Mouse (Mus musculus) myocyte (in vitro differentiated cells): ENCODE results near the gene Vcp. TPM values are rescaled to one million over a fixed set of nuclear protein-coding genes. Genes with fewer than 3 reads are reported as not detected.

Experiments used
- H3K27me3 ChIP-seq: one replicate; pipeline ENCODE4 v1.6.1; 2011; ENCODE audit not compliant: control insufficient read depth, insufficient read depth, insufficient read length
- H3K36me3 ChIP-seq: one replicate; pipeline ENCODE4 v1.6.1; 2011; ENCODE audit not compliant: control insufficient read depth, insufficient read depth
- H3K4me2 ChIP-seq: one replicate; pipeline ENCODE4 v1.6.1; 2011; ENCODE audit warnings: low read depth, control low read depth
- H3K4me3 ChIP-seq: one replicate; pipeline ENCODE4 v1.5.1; 2011; ENCODE audit warnings: mild to moderate bottlenecking, control low read depth, moderate library complexity
- H3K79me2 ChIP-seq: one replicate; pipeline ENCODE4 v1.6.1; 2011; ENCODE audit not compliant: control insufficient read depth, insufficient read depth
- H3ac ChIP-seq: one replicate; pipeline ENCODE4 v1.6.1; 2011; ENCODE audit not compliant: control insufficient read depth, insufficient read length
- CEBPB ChIP-seq: IDR thresholded peaks from 2 replicates; pipeline ENCODE4 v1.6.1; 2011; ENCODE audit warnings: mild to moderate bottlenecking, moderate library complexity; ENCODE audit not compliant: poor library complexity, insufficient read depth, severe bottlenecking
- E2F4 ChIP-seq: IDR thresholded peaks from one replicate; pipeline ENCODE4 v1.6.1; 2011; ENCODE audit warnings: mild to moderate bottlenecking, control low read depth, moderate library complexity; ENCODE audit not compliant: insufficient read depth
- MAX ChIP-seq: IDR thresholded peaks from one replicate; pipeline ENCODE4 v1.6.1; 2011; ENCODE audit warnings: low read depth, mild to moderate bottlenecking, control low read depth
- MYOD1 ChIP-seq, 3 experiments: IDR thresholded peaks; one replicate each; pipeline ENCODE4 v1.6.1; 2011; ENCODE audit warnings: control low read depth in 2 of 3, low read depth in 2 of 3, mild to moderate bottlenecking in 2 of 3, moderate library complexity in 1 of 3; ENCODE audit not compliant: insufficient read length in 2 of 3, control insufficient read depth in 1 of 3
- MYOG ChIP-seq, 3 experiments: IDR thresholded peaks; one replicate each; pipeline ENCODE4 v1.6.1; 2011; ENCODE audit warnings: control low read depth in 2 of 3, low read depth in 2 of 3, mild to moderate bottlenecking in 2 of 3; ENCODE audit not compliant: insufficient read length in 2 of 3, control insufficient read depth in 1 of 3, insufficient read depth in 1 of 3
- POLR2A ChIP-seq: IDR thresholded peaks from one replicate; pipeline ENCODE4 v1.6.1; 2011; ENCODE audit warnings: low read depth, mild to moderate bottlenecking, control low read depth, moderate library complexity; ENCODE audit not compliant: insufficient read length
- POLR2AphosphoS2 ChIP-seq: IDR thresholded peaks from one replicate; pipeline ENCODE4 v1.6.1; 2011; ENCODE audit warnings: low read depth, control low read depth; ENCODE audit not compliant: insufficient read length
- REST ChIP-seq: IDR thresholded peaks from one replicate; pipeline ENCODE4 v1.6.1; 2011; ENCODE audit warnings: mild to moderate bottlenecking, control low read depth, moderate library complexity; ENCODE audit not compliant: insufficient read depth, insufficient read length
- SRF ChIP-seq: IDR thresholded peaks from one replicate; pipeline ENCODE4 v1.6.1; 2011; ENCODE audit warnings: low read depth; ENCODE audit not compliant: control insufficient read depth, insufficient read length
- TCF12 ChIP-seq: IDR thresholded peaks from one replicate; pipeline ENCODE4 v1.6.1; 2011; ENCODE audit warnings: mild to moderate bottlenecking, control low read depth; ENCODE audit not compliant: poor library complexity, insufficient read depth, severe bottlenecking
- TCF3 ChIP-seq: IDR thresholded peaks from one replicate; pipeline ENCODE4 v1.6.1; 2011; ENCODE audit warnings: low read depth, control low read depth; ENCODE audit not compliant: insufficient read length
- USF1 ChIP-seq: IDR thresholded peaks from one replicate; pipeline ENCODE4 v1.6.1; 2011; ENCODE audit warnings: low read depth, mild to moderate bottlenecking, control low read depth, moderate library complexity
- polyA plus RNA-seq: library from polyadenylated mRNA; unstranded; fragments of >200 nt; fragmentation: generic; extraction: Trizol; gene quantifications from one replicate; pipeline ENCODE4 v1.2.1, GENCODE M21; 2012; ENCODE audit warnings: missing spikeins

Vcp gene
- polyA plus RNA-seq, 1 experiment: 334 TPM

DNA sequence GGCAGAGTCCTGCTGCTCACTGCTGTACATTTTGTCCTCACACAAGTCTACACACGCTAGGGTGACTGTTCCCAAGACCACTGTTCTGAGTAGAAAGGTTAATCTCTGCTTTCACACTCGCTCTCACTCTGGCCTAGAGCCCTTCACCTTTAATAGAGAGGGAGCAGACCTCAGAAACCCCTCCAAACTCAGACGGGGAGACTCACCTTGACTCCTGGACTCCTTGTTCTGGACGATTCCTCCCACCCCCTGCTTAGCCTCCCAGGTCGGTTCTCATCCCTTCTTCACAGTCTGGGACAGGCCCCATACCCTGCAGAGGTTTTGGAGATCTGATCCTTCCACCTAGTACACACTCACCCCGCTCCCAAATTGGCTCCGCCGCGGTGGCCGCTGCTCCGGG lies 39.3 kb upstream of the Vcp start:
- Histone ChIP-seq H3ac (peak overlapping the region; percentile 14), H3K4me3 (peak overlapping the region; percentile 73), H3K36me3 (peaks cover 4% of the 10 kb centered on the region), H3K79me2 (peaks cover 7% of the 10 kb centered on the region), H3K4me2 (peak overlapping the region; percentile 83), H3K27me3 (no peaks in the 10 kb centered on the region)
- TF ChIP-seq MAX (no peak), REST (no peak), MYOG (IDR thresholded peaks at IDR 0.05; ENCODE audit: control insufficient read depth in 1 of 3, insufficient read depth in 1 of 3, insufficient read length in 2 of 3, low read depth in 2 of 3) (no peak), TCF3 (no peak), CEBPB (no peak), MYOD1 (IDR thresholded peaks at IDR 0.05; ENCODE audit: control insufficient read depth in 1 of 3, insufficient read length in 2 of 3, low read depth in 2 of 3) (no peak), USF1 (no peak), SRF (no peak), E2F4 (no peak), TCF12 (no peak), POLR2A (no peak), POLR2AphosphoS2 (no peak)

DNA sequence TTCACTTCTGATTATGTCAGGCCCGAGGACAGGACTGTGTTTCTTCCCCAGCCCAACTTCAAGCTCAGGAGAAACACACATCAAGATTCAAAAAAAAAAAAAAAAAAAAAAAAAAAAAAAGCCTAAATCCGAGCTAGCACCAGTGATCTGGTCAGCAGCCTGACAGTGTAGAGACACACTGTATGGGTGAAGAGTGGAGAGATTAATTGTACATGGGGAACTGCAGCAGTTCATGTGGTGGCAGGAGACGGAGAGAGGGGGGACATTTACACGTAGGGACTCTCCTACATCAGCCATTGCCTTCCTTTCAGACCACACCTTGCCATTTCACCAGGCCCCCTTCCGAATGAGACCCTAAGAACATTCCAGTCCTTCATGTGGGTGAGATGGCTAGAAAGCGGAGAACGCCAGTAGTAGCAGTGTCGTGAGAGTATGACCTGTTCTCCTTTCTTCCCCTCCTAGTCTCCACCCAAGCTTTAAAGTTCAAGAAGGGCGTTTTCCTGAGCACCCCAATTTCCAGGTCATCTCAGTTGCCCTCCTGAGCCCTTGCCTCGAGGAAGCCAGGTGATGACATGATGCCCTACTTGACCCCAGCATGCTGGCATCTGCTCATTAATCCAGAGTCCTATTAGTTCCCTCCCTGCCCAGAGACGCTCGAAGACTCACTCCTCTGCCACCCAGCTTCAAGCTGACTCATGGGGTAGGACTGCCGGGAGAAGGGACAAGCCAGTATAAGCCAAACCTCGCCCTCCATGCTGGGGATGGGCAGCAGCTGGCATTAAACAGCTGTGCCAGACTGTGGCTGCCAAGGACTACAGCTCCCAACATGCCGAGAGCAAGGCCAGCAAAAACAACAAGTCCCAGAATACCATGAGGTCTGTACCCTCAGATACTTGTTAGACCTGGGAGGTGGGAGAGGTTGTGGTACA lies 38.5 kb upstream of the Vcp start:
- no peaks in the 10 kb centered on the region for H3K27me3 ChIP-seq
- peak overlapping the region; percentile 83 for H3K4me2 ChIP-seq
- H3K4me3 ChIP-seq: peak overlapping the region; percentile 73
- peak; percentile 90 for TF ChIP-seq TCF12
- TF ChIP-seq E2F4: no peak
- peak; percentile 84 to 98 (median 98) for TF ChIP-seq MYOD1 (IDR thresholded peaks at IDR 0.05; ENCODE audit: control insufficient read depth in 1 of 3, insufficient read length in 2 of 3, low read depth in 2 of 3)
- no peak for TF ChIP-seq MAX
- peak; percentile 58 for TF ChIP-seq SRF
- peak; percentile 59 for TF ChIP-seq POLR2AphosphoS2
- TF ChIP-seq MYOG (IDR thresholded peaks at IDR 0.05; ENCODE audit: control insufficient read depth in 1 of 3, insufficient read depth in 1 of 3, insufficient read length in 2 of 3, low read depth in 2 of 3): peak; percentile 94 to 99 (median 98)
- TF ChIP-seq CEBPB: no peak
- peak; percentile 93 for TF ChIP-seq TCF3
- TF ChIP-seq POLR2A: peak; percentile 56
- TF ChIP-seq REST: no peak
- H3K36me3 ChIP-seq: peaks cover 10% of the 10 kb centered on the region
- peaks cover 7% of the 10 kb centered on the region for H3K79me2 ChIP-seq
- H3ac ChIP-seq: peak overlapping the region; percentile 14

DNA sequence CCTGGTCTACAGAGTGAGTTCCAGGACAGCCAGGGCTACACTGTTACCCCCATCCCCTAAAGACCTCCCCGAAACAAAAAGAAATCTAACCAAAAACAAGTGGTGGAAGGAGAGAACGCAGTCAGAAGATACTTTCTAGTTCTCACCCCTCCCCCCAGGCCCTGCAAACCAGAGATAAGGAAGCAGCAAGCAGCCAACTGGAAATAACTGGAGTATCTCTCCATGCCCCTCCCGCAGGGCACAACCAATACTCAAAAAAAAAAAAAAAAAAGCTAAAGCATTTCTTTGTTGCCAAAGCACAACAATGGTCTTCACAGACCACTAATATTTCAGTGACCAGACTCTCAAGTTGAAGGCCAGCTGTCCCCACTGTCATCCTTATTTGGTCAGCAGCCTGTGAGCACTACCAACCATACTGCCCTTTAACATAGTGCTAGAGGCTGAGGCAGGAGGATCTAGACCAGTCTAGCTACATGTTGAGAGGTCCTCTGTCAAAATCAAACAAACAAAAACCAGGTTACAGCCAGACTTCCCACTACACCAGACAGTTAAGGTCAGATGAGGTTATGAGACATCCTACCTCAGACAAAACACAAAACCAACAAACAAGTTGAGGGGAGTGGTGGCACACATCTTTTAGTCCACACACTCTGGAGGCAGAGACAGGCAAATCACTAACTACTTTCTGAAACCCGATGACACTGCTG lies 37.7 kb upstream of the Vcp start:
- Histone ChIP-seq H3K4me3 (peak overlapping the region; percentile 73), H3K79me2 (peaks cover 7% of the 10 kb centered on the region), H3ac (no peak overlapping the region), H3K4me2 (peak overlapping the region; percentile 83), H3K27me3 (no peaks in the 10 kb centered on the region), H3K36me3 (peaks cover 16% of the 10 kb centered on the region)
- TF ChIP-seq MAX: no peak
- peak in 2 of 3 experiments; percentile 13 to 36 for TF ChIP-seq MYOG (IDR thresholded peaks at IDR 0.05; ENCODE audit: control insufficient read depth in 1 of 3, insufficient read depth in 1 of 3, insufficient read length in 2 of 3, low read depth in 2 of 3)
- TF ChIP-seq SRF: peak; percentile 92
- peak in 2 of 3 experiments; percentile 68 to 75 for TF ChIP-seq MYOD1 (IDR thresholded peaks at IDR 0.05; ENCODE audit: control insufficient read depth in 1 of 3, insufficient read length in 2 of 3, low read depth in 2 of 3)

GRCm38 (mm10) chr4:43036356-43036755 lies 36.0 kb upstream of the Vcp start:
- Histone ChIP-seq H3K4me2 (no peak overlapping the region), H3ac (no peak overlapping the region), H3K36me3 (peaks cover 16% of the 10 kb centered on the region), H3K27me3 (no peaks in the 10 kb centered on the region), H3K79me2 (peaks cover 7% of the 10 kb centered on the region), H3K4me3 (no peak overlapping the region)
- TF ChIP-seq E2F4: no peak

DNA sequence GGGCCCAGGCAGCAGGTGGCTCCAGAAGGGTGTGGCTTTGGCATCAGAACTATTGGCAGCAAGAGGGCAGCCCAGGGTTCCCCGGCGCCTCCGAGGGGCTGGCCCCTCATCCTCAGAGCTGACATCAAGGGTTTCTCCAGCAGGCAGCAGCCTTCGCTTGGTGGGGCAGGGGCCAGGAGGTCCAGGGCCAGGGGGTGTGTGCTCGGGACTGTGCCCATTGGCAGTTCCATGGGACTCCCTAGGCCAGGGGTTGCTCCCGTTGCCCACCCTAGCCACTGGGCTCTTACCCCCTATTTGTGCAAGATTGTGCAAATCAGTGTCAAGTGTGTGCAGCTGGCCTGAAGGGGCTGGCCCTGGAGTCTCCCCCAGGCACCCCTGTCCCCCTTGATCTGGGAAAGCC lies 35.5 kb upstream of the Vcp start:
- Histone ChIP-seq H3ac (no peak overlapping the region), H3K79me2 (peaks cover 9% of the 10 kb centered on the region), H3K4me3 (no peak overlapping the region), H3K36me3 (peaks cover 16% of the 10 kb centered on the region), H3K4me2 (no peak overlapping the region), H3K27me3 (no peaks in the 10 kb centered on the region)
- no peak for TF ChIP-seq REST
- TF ChIP-seq USF1: no peak
- TF ChIP-seq CEBPB: no peak
- no peak for TF ChIP-seq POLR2A
- no peak for TF ChIP-seq MYOD1 (IDR thresholded peaks at IDR 0.05; ENCODE audit: control insufficient read depth in 1 of 3, insufficient read length in 2 of 3, low read depth in 2 of 3)
